Mouse (Mus musculus) hindbrain, postnatal 0 days (tissue): ENCODE data around the gene Fras1. TPM values are rescaled to one million over a fixed set of nuclear protein-coding genes. Genes with fewer than 3 reads are reported as not detected.

Experiments used
- ATAC-seq: fragments of 200-750 bp; cut with Nextera tagmentation; 2 replicates; pipeline ENCODE4 v1.8.0; 2017; ENCODE audit warnings: mild to moderate bottlenecking, moderate TSS enrichment, moderate library complexity
- DNase-seq: peaks from one replicate; pipeline ENCODE4 v3.0.0-alpha.2; 2015; ENCODE audit warnings: low spot score
- H3K27ac ChIP-seq: fragments of 300-500 bp; sonication (generic); 2 replicates; pipeline ENCODE4 v1.5.1; 2014; ENCODE audit warnings: mild to moderate bottlenecking
- H3K27me3 ChIP-seq: fragments of 300-500 bp; sonication (generic); 2 replicates; pipeline ENCODE4 v1.6.1; 2014; ENCODE audit warnings: low read length, mixed read lengths; ENCODE audit not compliant: insufficient read depth
- H3K36me3 ChIP-seq: fragments of 300-500 bp; sonication (generic); 2 replicates; pipeline ENCODE4 v1.6.1; 2014; ENCODE audit warnings: low read length, mixed read lengths; ENCODE audit not compliant: insufficient read depth
- H3K4me1 ChIP-seq: fragments of 300-500 bp; sonication (generic); 2 replicates; pipeline ENCODE4 v1.6.1; 2014; ENCODE audit warnings: antibody characterized with exemption, low read length, mixed read lengths; ENCODE audit not compliant: insufficient read depth
- H3K4me2 ChIP-seq: fragments of 300-500 bp; sonication (generic); 2 replicates; pipeline ENCODE4 v1.6.1; 2014; ENCODE audit warnings: low read depth, mild to moderate bottlenecking, low read length, moderate library complexity, mixed read lengths
- H3K4me3 ChIP-seq: fragments of 300-500 bp; sonication (generic); 2 replicates; pipeline ENCODE4 v1.5.1; 2014; ENCODE audit warnings: low read length
- H3K9ac ChIP-seq: fragments of 300-500 bp; sonication (generic); replicated peaks from 2 replicates; pipeline ENCODE4 v1.6.1; 2014; ENCODE audit warnings: mild to moderate bottlenecking, low read length, moderate library complexity, mixed read lengths
- H3K9me3 ChIP-seq: fragments of 300-500 bp; sonication (generic); 2 replicates; pipeline ENCODE4 v1.6.1; 2016; ENCODE audit warnings: low read length, mixed read lengths
- CTCF ChIP-seq: IDR thresholded peaks from 2 replicates; pipeline ENCODE4 v1.5.1; 2016; ENCODE audit warnings: antibody characterized with exemption, control low read depth, low read depth
- WGBS: fragments of 180-500 bp; shearing (Covaris S2); extraction: QIAGEN DNeasy Blood & Tissue Kit; methylation state at CpG from one replicate; pipeline ENCODE4 v1.1.7; 2014; 5-methylcytosine and 5-hydroxymethylcytosine counted together
- polyA plus RNA-seq: library from polyadenylated mRNA; unstranded; fragments of >200 nt; fragmentation: Nextera tagmentation; extraction: Ambion mirVana; gene quantifications from 2 replicates; pipeline ENCODE4 v1.2.1, GENCODE M21; 2015
- total RNA-seq: library from RNA; depleted of rRNA; stranded (reverse); fragments of >200 nt; gene quantifications from 2 replicates; pipeline ENCODE4 v1.2.3, GENCODE M21; 2014; rRNA removed

Gene Fras1
- total and polyA plus RNA-seq, 2 experiments from 2014 or later: 2.9 to 15.3 TPM

GRCm38 (mm10) chr5:96827176-96827575 is 453.4 kb downstream of the Fras1 start:
- no peak for ATAC-seq
- Histone ChIP-seq H3K27me3 (no peaks in the 10 kb centered on the region), H3K9me3 (no peaks in the 10 kb centered on the region), H3K27ac (no peak overlapping the region), H3K4me3 (no peak overlapping the region), H3K4me2 (no peak overlapping the region), H3K9ac (no peak overlapping the region), H3K4me1 (no peaks in the 10 kb centered on the region), H3K36me3 (no peaks in the 10 kb centered on the region)
- no peak for DNase-seq
- 66% methylated on average over 1 of the region's 1 CpGs for WGBS
- no peak for TF ChIP-seq CTCF

Other genes with a start within 250 kb of the Fras1 start
- 17.7 and 24.0 TPM in 2 replicates for gene Cnot6l, start 209.8 kb upstream of the Fras1 start, total RNA-seq
- gene Cnot6l, start 209.8 kb upstream of the Fras1 start, polyA plus RNA-seq: 17.8 and 21.1 TPM in 2 replicates
- 13.7 and 16.8 TPM in 2 replicates for gene Mrpl1, start 164.5 kb upstream of the Fras1 start, total RNA-seq
- gene Mrpl1, start 164.5 kb upstream of the Fras1 start, polyA plus RNA-seq: 12.3 and 14.2 TPM in 2 replicates